Mouse (Mus musculus): ENCODE results near the gene Lhfpl5.

DNA sequence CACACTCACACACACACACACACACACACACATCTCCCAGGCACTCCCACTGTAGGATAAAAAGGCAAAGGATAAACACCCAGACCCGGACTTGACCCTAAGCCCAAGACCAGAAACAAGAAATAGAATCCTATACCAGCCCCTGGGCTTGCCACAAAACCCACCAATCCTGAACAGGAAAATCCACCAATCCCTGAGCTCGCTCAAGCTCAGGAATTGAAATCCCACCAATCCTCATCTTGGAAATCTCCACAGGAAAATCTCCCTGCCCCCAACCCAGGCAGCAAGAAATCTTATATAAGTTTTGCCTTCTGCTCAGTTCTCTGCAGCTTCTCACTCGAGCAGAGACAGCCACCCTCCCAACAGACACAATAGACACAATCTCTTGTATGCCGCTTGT, 46.3 kb upstream of the Lhfpl5 start:
- TF ChIP-seq CTCF (IDR thresholded peaks at IDR 0.05; ENCODE audit: control insufficient read depth, insufficient read depth, low read length) (no peak), POLR2A (IDR thresholded peaks at IDR 0.05; ENCODE audit: borderline replicate concordance, control insufficient read depth, low read depth, low read length) (no peak)
